Mouse (Mus musculus): Measurements from ENCODE around the gene Ucp3.
A peak's percentile ranks its signal among the peaks of the same experiment; 100 is the strongest.

Ucp3 gene

DNA sequence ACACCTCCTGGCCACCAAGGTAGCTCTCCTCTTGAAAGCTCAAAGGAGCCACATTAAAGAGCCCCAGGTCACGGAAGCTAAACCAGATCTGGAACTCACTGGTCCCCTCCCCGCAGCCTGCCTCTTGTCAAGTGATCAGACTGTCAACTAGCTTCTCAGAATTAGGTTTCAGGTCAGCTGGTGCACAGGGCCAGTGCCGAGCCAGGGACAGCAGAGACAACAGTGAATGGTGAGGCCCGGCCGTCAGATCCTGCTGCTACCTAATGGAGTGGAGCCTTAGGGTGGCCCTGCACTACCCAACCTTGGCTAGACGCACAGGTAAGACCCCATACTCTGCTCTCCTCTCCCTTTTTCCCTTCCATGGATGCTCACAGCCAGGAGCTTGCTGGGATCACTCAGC lies at the start of gene Ucp3:
Gene Ucp3, plus strand, starts transcription at position 214 of the 400 bp plus-strand sequence.
- no peak for DNase-seq (ENCODE audit: low spot score)

GRCm38 (mm10) chr7:100425795-100426194 lies 47.0 kb upstream of the Ucp3 start:
- DNase-seq (ENCODE audit: low spot score) = no peak

DNA sequence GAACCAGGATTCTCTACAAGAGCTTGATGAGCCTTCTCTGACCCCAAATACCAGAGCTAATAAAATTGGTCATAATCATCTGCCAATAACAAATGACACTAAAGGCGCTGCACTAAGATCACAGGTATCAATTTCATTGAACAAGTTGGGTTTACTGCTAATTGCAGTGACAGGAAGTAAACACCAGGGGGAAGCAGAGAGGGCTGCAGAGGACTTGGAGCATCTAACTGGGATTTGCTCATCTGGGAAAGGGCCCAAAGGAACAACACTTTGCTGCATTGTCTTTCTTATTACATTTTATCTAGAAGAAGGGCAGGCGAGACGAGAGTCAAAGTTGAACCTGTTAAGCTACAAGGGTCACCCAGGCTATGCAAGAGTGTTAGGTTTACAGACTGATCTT lies 43.7 kb upstream of the Ucp3 start:
- DNase-seq (ENCODE audit: low spot score) = peak; percentile 54

- DNase-seq (ENCODE audit: low spot score) = no peak
These were observed 42.9 kb upstream of the Ucp3 start for GRCm38 (mm10) chr7:100429911-100430310.

GRCm38 (mm10) chr7:100431103-100431502 lies 41.7 kb upstream of the Ucp3 start:
- DNase-seq (ENCODE audit: low spot score) = peak; percentile 26

GRCm38 (mm10) chr7:100433295-100433694 lies 39.5 kb upstream of the Ucp3 start:
- DNase-seq (ENCODE audit: low spot score) = no peak

- DNase-seq (ENCODE audit: low spot score) = no peak
These were observed 29.1 kb upstream of the Ucp3 start for GRCm38 (mm10) chr7:100443728-100444127.

- DNase-seq (ENCODE audit: low spot score) = no peak
These were observed 26.5 kb upstream of the Ucp3 start for GRCm38 (mm10) chr7:100446271-100446670.

GRCm38 (mm10) chr7:100448530-100448929 lies 24.3 kb upstream of the Ucp3 start:
- no peak for DNase-seq (ENCODE audit: low spot score)

GRCm38 (mm10) chr7:100448985-100449384 lies 23.8 kb upstream of the Ucp3 start:
- DNase-seq (ENCODE audit: low spot score) = no peak

GRCm38 (mm10) chr7:100458153-100458552 lies 14.6 kb upstream of the Ucp3 start:
- DNase-seq (ENCODE audit: low spot score) = no peak

- DNase-seq (ENCODE audit: low spot score) = no peak
These were observed 12.9 kb upstream of the Ucp3 start for GRCm38 (mm10) chr7:100459862-100460261.

DNA sequence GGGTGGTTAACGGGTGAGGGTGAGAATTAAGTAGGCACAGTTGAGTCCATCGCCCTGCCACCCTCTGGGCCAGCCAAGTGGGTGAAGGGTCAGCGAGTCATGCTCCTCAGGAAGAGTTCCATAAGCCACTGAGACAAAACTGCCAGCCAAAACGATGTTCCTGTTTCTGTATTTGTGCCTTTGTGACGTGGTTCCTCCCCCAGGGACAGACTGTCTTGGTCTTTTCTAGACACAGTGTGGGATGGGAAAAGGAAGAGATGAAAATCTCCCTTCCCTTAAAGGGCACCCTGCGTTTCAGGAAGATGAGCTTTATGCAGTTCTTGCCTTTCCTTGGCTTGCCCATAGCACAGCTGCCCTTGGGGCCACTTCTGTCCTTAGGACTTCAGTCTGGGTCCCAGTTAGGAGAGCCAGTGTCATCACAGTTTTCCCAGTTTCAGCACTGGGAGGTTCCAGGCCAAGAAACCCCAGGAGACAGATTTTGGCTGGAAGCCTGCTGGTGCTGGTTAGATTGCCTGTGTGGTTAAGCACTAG lies 11.1 kb upstream of the Ucp3 start:
- DNase-seq (ENCODE audit: low spot score) = peak; percentile 68

- DNase-seq (ENCODE audit: low spot score) = no peak
These were observed 9.6 kb upstream of the Ucp3 start for GRCm38 (mm10) chr7:100463194-100463593.

DNA sequence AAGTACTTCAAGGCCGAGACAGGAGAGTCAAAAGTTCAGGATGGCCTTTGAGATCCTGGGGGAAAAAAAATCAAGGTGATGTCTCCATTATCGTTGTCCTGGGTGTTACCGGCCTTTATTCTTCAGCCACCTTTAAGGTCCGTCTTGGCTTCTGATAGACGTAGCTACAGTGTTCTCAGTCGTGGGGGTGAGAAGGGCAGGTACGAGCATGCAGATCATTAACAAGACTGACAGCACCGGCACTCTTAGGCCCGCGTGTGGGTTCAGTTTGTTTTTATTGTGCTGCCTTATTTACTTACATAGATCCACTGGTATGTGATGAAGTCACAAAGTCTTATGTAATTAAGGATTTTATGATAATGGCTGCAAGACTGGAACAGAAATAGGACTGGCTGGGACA lies 9.0 kb upstream of the Ucp3 start:
- DNase-seq (ENCODE audit: low spot score) = no peak

DNA sequence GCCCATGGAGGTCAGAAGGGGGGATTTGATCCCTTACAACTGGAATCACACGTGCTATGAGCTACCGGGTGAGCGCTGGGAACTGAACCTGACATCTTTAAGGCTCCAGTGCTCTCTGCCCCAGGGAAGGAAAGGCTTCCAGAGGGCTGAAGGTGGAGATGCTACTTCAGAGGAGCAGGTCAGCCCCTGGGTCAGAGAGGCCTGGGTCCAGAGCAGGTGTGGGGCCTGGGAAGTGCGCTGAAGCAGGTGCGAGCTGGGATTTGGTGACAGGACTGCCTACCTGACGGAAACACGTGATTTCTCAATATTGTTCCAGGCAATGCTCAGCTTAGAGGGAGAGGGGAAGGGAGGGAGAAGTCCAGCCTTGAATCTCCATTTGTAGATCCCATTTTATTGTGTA lies 8.5 kb upstream of the Ucp3 start:
- DNase-seq (ENCODE audit: low spot score) = no peak

GRCm38 (mm10) chr7:100465248-100465647 lies 7.5 kb upstream of the Ucp3 start:
- no peak for DNase-seq (ENCODE audit: low spot score)

GRCm38 (mm10) chr7:100465656-100466309 lies 7.0 kb upstream of the Ucp3 start:
- peak; percentile 76 for DNase-seq (ENCODE audit: low spot score)

- DNase-seq (ENCODE audit: low spot score) = no peak
These were observed 5.8 kb upstream of the Ucp3 start for GRCm38 (mm10) chr7:100466781-100467510.

DNA sequence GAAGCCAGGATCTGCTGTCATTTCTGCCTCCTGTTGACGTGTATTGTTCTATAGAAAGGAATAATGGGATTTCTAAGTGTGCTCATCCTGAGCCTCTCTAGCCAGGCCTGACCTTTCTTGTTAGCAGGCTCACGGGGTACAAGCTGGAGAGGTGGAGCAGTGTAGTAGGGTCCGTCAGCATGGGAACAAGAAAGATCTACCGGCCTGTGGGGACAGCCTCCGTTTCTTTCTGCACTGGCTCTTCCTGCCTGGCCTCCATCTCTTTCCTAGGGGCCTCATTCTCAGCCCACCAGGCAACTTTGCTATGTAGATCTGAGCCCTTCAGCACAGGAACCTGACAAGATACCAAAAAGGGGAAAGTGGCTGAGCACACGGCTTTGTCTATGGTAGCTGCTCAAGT lies 4.0 kb upstream of the Ucp3 start:
- no peak for DNase-seq (ENCODE audit: low spot score)

DNA sequence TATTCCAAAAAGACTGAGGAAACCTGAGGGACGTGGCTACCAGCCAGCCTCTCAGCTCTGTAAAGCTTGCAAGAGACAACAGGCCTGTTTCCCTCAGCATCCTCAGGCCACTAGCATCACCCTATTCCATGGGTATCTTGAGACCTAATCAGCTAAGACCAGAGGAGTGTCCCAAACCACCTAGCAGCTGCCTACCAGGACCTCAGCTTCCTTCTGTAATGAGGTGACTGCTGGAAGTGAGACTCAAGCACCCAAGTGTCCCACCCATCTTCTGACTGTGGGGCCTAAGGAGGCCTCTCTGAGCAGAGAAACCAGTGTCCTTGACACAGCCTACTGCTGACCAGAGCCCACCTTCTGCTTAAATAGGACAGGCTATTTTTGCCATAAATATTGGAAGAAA lies 3.3 kb upstream of the Ucp3 start:
- DNase-seq (ENCODE audit: low spot score) = no peak

DNA sequence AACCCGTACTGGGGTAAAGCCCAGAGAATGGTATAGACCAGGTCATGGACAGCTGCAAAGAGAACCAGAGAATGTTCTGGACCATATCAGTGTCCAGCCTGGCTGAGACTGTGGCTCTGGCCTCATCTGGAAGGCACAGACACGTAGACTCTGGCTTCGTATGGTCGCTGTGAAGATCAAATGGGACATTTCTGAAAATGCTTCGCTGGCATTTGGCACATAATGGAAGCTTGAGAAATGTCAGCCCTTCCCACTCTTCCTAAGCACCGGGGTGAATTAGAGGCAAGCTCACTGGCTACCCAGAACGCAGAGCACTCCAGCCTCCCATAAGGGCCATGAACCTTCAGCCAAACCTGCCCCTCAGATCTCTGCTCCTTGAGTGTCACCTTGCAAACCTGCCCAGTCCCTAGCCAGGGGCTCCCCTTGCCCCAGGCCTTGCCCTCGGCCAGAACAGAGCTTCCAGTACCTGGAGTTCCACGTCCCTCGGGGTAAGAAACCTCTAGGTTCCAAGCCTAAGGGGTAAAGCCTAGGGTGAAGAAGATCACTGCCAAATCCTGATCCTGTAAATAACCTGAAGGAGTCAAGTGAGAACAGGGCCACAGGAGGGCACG lies 1.9 kb upstream of the Ucp3 start:
- DNase-seq (ENCODE audit: low spot score) = no peak

DNA sequence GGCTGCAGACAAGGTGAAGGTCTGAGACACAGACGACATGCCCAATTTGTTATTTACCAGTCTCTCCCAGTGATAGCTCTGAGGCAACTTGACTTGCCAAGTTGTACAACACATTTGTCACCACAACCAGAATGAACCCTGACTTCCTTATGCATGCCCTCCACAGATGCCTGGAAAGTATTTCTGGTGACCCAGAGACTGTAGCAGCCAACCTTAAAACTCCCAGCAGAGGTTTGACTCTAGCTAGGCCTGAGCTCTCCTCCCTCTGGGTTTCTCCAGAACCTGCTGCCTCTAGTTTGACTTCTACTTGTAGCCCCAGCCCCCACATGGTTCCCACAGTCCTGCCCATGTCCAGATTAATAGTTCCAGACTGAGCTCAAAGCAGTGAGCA lies 1.4 kb upstream of the Ucp3 start:
- DNase-seq (ENCODE audit: low spot score) = no peak

Data from testis, postnatal 14 days (tissue).